Mouse (Mus musculus): ENCODE measurements around the gene Gm10160.

DNA sequence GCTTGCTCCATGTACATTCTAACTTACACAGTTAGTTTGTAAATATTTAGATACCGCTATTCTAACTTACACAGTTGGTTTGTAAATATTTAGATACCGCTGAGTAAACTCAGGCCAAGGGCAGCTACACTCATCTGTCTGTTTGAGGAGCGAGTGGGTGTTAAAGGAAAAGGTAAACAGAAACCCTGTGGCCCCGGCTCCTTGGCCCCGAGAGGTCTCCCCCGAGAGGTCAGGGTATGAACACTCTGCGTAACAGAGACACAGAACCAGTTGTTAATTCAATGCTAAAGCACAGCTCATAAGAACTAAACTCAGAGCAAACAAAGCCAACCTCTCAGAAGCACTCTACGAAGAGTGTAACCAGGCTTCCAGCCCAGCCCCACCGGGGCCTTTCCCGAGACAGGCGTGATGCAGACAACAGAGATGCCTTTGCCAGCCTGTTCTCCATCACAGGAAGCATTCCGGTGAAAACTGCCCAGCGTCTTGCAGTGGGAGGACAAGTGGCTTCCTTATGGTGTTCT is 17.0 kb upstream of the Gm10160 start:
- TF ChIP-seq GATA1 (IDR thresholded peaks at IDR 0.05; ENCODE audit: borderline replicate concordance, low read length), result no peak
- TF ChIP-seq FLI1 (IDR thresholded peaks at IDR 0.05; ENCODE audit: low read length), result no peak

All from megakaryocyte, embryonic 14.5 days (primary cell).